Mouse (Mus musculus): ENCODE measurements at regions not wholly inside any gene's neighbourhood (a gene's known extent, or its start where the extent isn't known, plus 50 kb on each side); places are given as distances from the start of the nearest gene placed in this dataset.

DNA sequence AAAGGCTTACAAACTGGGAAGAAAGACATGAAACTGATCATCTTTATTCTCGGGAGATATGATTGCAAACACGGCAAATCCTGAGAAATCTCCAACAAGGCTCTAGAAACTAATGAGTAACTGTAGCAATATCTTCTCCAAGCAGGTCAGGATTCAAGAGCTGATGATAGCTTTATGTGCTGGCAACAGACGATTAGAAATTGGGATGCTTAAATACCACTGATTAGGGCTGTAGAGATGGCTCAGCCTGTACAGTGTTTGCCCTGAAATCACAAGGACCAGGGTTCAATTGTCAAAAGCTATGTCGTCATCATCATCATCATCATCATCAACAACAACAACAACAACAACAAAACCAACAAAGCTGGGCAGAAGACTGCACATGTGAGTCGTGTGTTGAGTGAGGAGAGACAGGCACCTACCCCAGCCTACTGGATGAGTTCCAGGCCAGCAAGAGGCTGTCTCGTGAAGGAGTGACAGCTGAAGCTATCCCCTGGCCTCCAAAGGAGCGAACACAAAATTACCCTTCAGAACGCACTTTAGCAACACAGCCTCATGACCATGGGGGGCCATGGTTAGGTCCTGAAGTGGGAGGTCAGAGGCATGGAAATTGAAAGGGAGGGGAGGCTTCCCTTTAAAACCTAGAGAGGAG is 225.0 kb downstream of the Tex36 start:
- ATAC-seq (no peak), DNase-seq (ENCODE audit: low spot score) (no peak)
- H3K9me3 ChIP-seq (replicated peaks; ENCODE audit: control insufficient read depth, low read length) = no peaks in the 10 kb centered on the region
- H3K27ac ChIP-seq (ENCODE audit: low read depth, low read length) = no peak overlapping the region
- no peaks in the 10 kb centered on the region for H3K4me1 ChIP-seq (ENCODE audit: control insufficient read depth, insufficient read depth, low read length)
- 58% methylated on average over 8 of the region's 8 CpGs for WGBS
- no peaks in the 10 kb centered on the region for H3K36me3 ChIP-seq (ENCODE audit: control insufficient read depth, insufficient read depth, low read length)
- no peaks in the 10 kb centered on the region for H3K27me3 ChIP-seq (replicated peaks; ENCODE audit: control insufficient read depth, insufficient read depth, low read length)
- H3K4me2 ChIP-seq (ENCODE audit: low read length) = no peak overlapping the region
- no peak overlapping the region for H3K9ac ChIP-seq (ENCODE audit: low read length)
- no peak overlapping the region for H3K4me3 ChIP-seq (ENCODE audit: low read depth, low read length)

DNA sequence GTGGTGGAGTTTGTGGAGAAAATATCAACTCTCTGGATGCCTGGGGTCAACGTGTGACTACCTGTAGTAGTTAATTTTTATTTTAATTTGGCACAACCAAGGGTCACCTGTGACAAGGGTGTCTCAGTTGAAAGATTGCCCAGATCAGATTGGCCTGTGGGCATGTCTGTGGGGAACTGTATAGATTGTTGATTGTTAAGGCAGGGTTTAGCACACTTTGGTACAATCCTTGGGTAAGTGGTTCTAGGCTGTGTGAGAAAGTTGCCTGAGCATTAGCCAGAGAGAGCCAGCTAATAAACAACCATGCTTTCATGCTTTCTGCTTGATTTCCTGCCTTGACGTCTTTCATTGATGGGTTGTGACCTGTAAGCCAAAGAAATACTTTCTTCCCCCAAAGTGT is 229.3 kb downstream of the Tex36 start:
- no peak for ATAC-seq
- Histone ChIP-seq H3K27ac (ENCODE audit: low read depth, low read length) (no peak overlapping the region), H3K4me1 (ENCODE audit: control insufficient read depth, insufficient read depth, low read length) (no peaks in the 10 kb centered on the region), H3K9ac (ENCODE audit: low read length) (no peak overlapping the region), H3K27me3 (replicated peaks; ENCODE audit: control insufficient read depth, insufficient read depth, low read length) (no peaks in the 10 kb centered on the region), H3K4me2 (ENCODE audit: low read length) (no peak overlapping the region), H3K36me3 (ENCODE audit: control insufficient read depth, insufficient read depth, low read length) (no peaks in the 10 kb centered on the region), H3K9me3 (replicated peaks; ENCODE audit: control insufficient read depth, low read length) (no peaks in the 10 kb centered on the region), H3K4me3 (ENCODE audit: low read depth, low read length) (no peak overlapping the region)
- peak; percentile 31 for DNase-seq (ENCODE audit: low spot score)
- 50% methylated on average over 2 of the region's 2 CpGs for WGBS

DNA sequence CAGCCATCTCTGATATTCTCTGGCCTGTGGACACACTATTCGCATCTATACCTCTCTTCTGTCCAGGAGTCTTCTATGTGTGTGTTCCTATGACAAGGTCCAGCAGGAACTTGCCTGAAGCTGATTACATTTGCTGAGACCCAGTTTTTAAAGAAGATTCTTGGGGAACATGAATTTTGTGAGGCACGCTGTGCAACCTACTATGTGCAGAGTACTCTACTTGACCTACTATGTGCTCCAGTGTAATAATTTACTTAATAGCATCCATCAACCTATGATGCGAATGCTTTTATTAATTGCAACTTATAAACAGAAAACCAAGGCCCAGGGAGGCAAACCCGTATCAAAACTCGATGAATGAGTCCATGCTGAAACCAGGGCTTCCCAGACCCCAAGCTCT is 231.4 kb downstream of the Tex36 start:
- H3K4me3 ChIP-seq (ENCODE audit: low read depth, low read length) = no peak overlapping the region
- H3K36me3 ChIP-seq (ENCODE audit: control insufficient read depth, insufficient read depth, low read length) = no peaks in the 10 kb centered on the region
- no peak overlapping the region for H3K4me2 ChIP-seq (ENCODE audit: low read length)
- no peaks in the 10 kb centered on the region for H3K9me3 ChIP-seq (replicated peaks; ENCODE audit: control insufficient read depth, low read length)
- no peak for ATAC-seq
- no peaks in the 10 kb centered on the region for H3K27me3 ChIP-seq (replicated peaks; ENCODE audit: control insufficient read depth, insufficient read depth, low read length)
- H3K4me1 ChIP-seq (ENCODE audit: control insufficient read depth, insufficient read depth, low read length) = no peaks in the 10 kb centered on the region
- 95% methylated on average over 5 of the region's 5 CpGs for whole genome bisulfite sequencing
- no peak overlapping the region for H3K27ac ChIP-seq (ENCODE audit: low read depth, low read length)
- DNase-seq (ENCODE audit: low spot score) = no peak
- H3K9ac ChIP-seq (ENCODE audit: low read length) = no peak overlapping the region

DNA sequence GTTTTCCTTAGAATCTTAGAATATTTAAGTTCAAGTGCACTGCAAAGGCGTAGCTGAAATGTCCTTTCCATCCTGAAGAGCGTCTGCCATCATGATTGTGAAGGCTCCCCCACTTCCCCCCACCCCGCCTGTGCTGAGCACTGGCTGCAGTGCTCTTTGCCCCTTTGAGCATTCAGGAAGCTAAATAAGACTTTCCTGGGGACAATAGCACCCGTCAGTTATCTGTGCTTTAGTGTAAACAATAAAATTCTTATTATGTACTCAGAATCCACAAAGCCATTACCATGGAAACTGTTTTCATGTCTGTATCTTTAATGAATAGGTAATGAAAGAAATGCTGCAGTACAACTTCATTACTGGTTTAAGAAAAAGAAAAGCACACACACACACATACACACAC is 237.4 kb downstream of the Tex36 start:
- Histone ChIP-seq H3K27me3 (replicated peaks; ENCODE audit: control insufficient read depth, insufficient read depth, low read length) (no peaks in the 10 kb centered on the region), H3K4me1 (ENCODE audit: control insufficient read depth, insufficient read depth, low read length) (no peaks in the 10 kb centered on the region; the same call in 1 of the 2 replicates), H3K9me3 (replicated peaks; ENCODE audit: control insufficient read depth, low read length) (no peaks in the 10 kb centered on the region), H3K4me2 (ENCODE audit: low read length) (no peak overlapping the region), H3K9ac (ENCODE audit: low read length) (no peak overlapping the region), H3K4me3 (ENCODE audit: low read depth, low read length) (no peak overlapping the region), H3K36me3 (ENCODE audit: control insufficient read depth, insufficient read depth, low read length) (no peaks in the 10 kb centered on the region), H3K27ac (ENCODE audit: low read depth, low read length) (no peak overlapping the region)
- DNase-seq (ENCODE audit: low spot score) (peak; percentile 59), ATAC-seq (no peak)
- WGBS = 14% methylated on average over 4 of the region's 4 CpGs

DNA sequence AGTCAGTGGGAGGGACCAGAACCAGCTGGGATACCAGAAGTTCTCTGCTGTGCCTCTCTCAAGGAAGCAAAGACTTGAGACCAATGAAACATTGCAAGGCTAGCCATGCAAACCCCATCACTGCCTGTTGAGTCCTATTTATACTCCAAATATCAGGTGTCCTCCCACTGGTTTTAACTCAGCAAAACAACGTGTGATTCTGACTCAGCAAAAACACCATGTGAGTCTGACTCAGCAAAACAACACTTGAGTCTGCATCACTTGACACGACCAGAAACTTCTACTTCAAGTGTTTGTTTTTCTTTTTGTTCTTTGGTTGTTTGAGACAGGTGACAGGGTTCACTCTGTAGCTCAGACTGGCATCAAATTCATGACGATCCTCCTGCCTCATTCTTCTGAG is 204.6 kb upstream of the Ctbp2 start:
- Histone ChIP-seq H3K4me3 (ENCODE audit: low read depth, low read length) (no peak overlapping the region), H3K36me3 (ENCODE audit: control insufficient read depth, insufficient read depth, low read length) (no peaks in the 10 kb centered on the region), H3K27me3 (replicated peaks; ENCODE audit: control insufficient read depth, insufficient read depth, low read length) (no peaks in the 10 kb centered on the region), H3K27ac (ENCODE audit: low read depth, low read length) (no peak overlapping the region), H3K9ac (ENCODE audit: low read length) (no peak overlapping the region), H3K4me2 (ENCODE audit: low read length) (no peak overlapping the region), H3K9me3 (replicated peaks; ENCODE audit: control insufficient read depth, low read length) (no peaks in the 10 kb centered on the region), H3K4me1 (ENCODE audit: control insufficient read depth, insufficient read depth, low read length) (no peaks in the 10 kb centered on the region)
- WGBS = 80% methylated on average over 3 of the region's 3 CpGs
- ATAC-seq = no peak
- no peak for DNase-seq (ENCODE audit: low spot score)

DNA sequence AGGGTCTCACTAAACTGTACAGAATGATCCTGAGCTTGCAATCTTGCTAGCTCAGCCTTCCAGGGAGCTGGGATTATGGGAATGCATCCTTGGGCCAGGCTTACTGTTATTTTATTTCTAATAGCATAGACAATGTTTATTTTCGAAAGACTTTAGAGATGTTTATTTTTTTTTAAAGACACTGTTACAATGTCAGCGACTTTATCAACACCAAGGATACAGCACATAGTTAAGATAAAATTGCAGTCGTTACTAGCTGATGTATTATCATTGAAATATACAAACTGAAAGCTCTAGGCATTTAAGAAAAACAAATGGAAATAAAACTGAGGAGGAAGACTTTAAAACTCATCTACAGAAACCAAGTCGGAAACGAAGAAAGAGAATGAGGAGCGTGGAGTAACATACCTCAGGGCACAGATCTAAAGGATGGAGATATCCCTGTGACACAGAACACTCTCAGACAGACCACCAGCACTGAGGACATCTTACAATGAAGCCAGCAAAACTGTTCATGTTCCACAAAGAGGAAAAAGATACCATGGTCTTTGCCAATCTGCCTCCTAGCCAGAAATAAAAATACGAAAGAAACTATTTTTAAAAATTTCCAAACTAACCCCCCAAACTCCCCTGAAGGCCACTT is 201.5 kb upstream of the Ctbp2 start:
- no peak overlapping the region for H3K27ac ChIP-seq (ENCODE audit: low read depth, low read length)
- no peaks in the 10 kb centered on the region for H3K9me3 ChIP-seq (replicated peaks; ENCODE audit: control insufficient read depth, low read length)
- ATAC-seq = no peak
- H3K9ac ChIP-seq (ENCODE audit: low read length) = no peak overlapping the region
- H3K36me3 ChIP-seq (ENCODE audit: control insufficient read depth, insufficient read depth, low read length) = no peaks in the 10 kb centered on the region
- no peaks in the 10 kb centered on the region for H3K27me3 ChIP-seq (replicated peaks; ENCODE audit: control insufficient read depth, insufficient read depth, low read length)
- H3K4me2 ChIP-seq (ENCODE audit: low read length) = no peak overlapping the region
- DNase-seq (ENCODE audit: low spot score) = no peak
- no peaks in the 10 kb centered on the region for H3K4me1 ChIP-seq (ENCODE audit: control insufficient read depth, insufficient read depth, low read length)
- WGBS = 87% methylated on average over 7 of the region's 7 CpGs
- H3K4me3 ChIP-seq (ENCODE audit: low read depth, low read length) = no peak overlapping the region

DNA sequence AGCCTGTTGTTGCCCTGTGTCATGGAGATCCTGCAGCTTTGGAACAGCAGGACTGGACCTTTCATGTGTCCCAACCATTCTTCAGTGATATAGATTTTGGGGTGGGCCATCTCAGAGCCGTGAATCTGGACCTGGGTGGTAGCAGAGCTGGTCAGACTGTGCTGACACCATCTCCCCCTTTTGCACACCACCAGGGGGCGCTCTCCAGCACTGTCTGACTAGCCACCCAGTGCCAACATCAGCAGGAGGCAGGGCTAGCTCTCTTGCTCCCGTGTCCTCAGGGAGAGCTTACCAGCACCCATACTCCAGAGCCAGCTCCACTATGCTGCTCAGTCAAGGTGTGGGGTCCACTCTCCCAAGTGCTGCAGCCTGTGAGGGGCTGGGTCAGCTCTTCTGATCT is 199.8 kb upstream of the Ctbp2 start:
- Histone ChIP-seq H3K9ac (ENCODE audit: low read length) (no peak overlapping the region), H3K4me3 (ENCODE audit: low read depth, low read length) (no peak overlapping the region), H3K4me1 (ENCODE audit: control insufficient read depth, insufficient read depth, low read length) (no peaks in the 10 kb centered on the region), H3K9me3 (replicated peaks; ENCODE audit: control insufficient read depth, low read length) (no peaks in the 10 kb centered on the region), H3K4me2 (ENCODE audit: low read length) (no peak overlapping the region), H3K36me3 (ENCODE audit: control insufficient read depth, insufficient read depth, low read length) (no peaks in the 10 kb centered on the region), H3K27me3 (replicated peaks; ENCODE audit: control insufficient read depth, insufficient read depth, low read length) (no peaks in the 10 kb centered on the region), H3K27ac (ENCODE audit: low read depth, low read length) (no peak overlapping the region)
- ATAC-seq = no peak
- WGBS = 78% methylated on average over 3 of the region's 3 CpGs
- no peak for DNase-seq (ENCODE audit: low spot score)

DNA sequence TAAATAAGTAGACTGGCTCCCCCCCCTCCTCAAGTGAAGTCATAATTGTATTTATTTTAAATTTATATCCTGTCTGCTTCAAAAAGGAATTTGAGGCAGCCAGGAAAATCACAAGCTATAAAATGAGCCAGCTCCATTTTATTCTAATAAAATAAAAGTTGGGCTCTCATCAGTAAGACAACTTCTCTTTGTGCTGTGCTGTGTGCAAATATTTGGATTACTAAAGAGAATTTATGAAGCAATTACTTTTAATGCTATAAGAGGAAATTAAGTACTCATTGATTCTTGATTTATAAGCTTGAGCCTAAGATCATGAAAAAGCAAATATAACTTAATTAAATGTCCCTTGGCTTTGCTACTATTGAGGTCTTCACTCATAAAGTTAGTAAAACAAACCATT is 193.4 kb upstream of the Ctbp2 start:
- H3K9ac ChIP-seq (ENCODE audit: low read length) = no peak overlapping the region
- H3K4me1 ChIP-seq (ENCODE audit: control insufficient read depth, insufficient read depth, low read length) = 0 out of 2 replicates have a peak, but pooled peaks cover 3% of the 10 kb centered on the region
- H3K27me3 ChIP-seq (replicated peaks; ENCODE audit: control insufficient read depth, insufficient read depth, low read length) = no peaks in the 10 kb centered on the region
- H3K4me2 ChIP-seq (ENCODE audit: low read length) = no peak overlapping the region
- no peak for ATAC-seq
- H3K4me3 ChIP-seq (ENCODE audit: low read depth, low read length) = no peak overlapping the region
- DNase-seq (ENCODE audit: low spot score) = no peak
- no peaks in the 10 kb centered on the region for H3K36me3 ChIP-seq (ENCODE audit: control insufficient read depth, insufficient read depth, low read length)
- H3K27ac ChIP-seq (ENCODE audit: low read depth, low read length) = no peak overlapping the region
- H3K9me3 ChIP-seq (replicated peaks; ENCODE audit: control insufficient read depth, low read length) = no peaks in the 10 kb centered on the region

DNA sequence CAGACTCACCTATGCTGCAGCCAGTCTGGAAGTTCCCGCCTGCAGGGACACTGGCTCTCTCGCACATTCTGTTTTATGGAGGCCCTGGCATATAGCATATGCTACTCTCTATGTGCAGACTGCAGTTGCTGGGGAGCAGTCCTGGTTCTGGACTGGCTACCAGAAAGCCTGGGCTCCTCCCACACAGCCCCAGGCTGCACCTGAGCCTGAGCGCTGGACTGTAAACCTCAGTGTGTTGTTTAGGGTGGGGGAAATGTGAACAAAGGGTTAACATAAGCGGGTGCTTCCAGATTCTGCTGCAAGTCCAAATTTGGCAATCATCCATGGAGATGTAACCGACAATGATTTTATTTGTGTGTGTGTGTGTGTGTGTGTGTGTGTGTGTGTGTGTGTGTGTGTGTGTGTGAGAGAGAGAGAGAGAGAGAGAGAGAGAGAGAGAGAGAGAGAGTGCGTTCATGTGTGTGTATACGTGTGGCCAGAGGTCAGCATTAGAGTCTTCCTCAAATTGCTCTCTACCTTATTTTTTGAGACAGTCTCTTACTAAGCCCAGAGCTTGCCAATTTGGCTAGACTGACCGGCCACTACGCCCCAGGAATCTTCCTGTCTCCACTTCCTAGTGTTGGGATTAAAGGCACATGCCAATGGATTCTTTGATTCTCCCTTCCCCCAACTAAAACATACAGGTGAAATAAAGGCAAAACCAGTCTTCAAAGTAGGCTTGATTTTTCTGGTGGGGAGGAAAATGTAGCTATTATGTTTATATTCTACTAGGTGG is 192.7 kb upstream of the Ctbp2 start:
- Histone ChIP-seq H3K4me3 (ENCODE audit: low read depth, low read length) (no peak overlapping the region), H3K27ac (ENCODE audit: low read depth, low read length) (no peak overlapping the region), H3K4me2 (ENCODE audit: low read length) (no peak overlapping the region), H3K27me3 (replicated peaks; ENCODE audit: control insufficient read depth, insufficient read depth, low read length) (no peaks in the 10 kb centered on the region), H3K36me3 (ENCODE audit: control insufficient read depth, insufficient read depth, low read length) (no peaks in the 10 kb centered on the region), H3K9ac (ENCODE audit: low read length) (no peak overlapping the region), H3K4me1 (ENCODE audit: control insufficient read depth, insufficient read depth, low read length) (0 out of 2 replicates have a peak, but pooled peaks cover 3% of the 10 kb centered on the region), H3K9me3 (replicated peaks; ENCODE audit: control insufficient read depth, low read length) (no peaks in the 10 kb centered on the region)
- DNase-seq (ENCODE audit: low spot score) = peak; percentile 22
- no peak for ATAC-seq
- 48% methylated on average over 9 of the region's 9 CpGs for WGBS
